Mouse (Mus musculus): ENCODE data around the gene Fancg. TPM values are rescaled to one million over a fixed set of nuclear protein-coding genes. Genes with fewer than 3 reads are reported as not detected.

Gene Fancg
- total and polyA plus RNA-seq, 3 experiments: 11.4 to 24.6 TPM; not detected in 1

DNA sequence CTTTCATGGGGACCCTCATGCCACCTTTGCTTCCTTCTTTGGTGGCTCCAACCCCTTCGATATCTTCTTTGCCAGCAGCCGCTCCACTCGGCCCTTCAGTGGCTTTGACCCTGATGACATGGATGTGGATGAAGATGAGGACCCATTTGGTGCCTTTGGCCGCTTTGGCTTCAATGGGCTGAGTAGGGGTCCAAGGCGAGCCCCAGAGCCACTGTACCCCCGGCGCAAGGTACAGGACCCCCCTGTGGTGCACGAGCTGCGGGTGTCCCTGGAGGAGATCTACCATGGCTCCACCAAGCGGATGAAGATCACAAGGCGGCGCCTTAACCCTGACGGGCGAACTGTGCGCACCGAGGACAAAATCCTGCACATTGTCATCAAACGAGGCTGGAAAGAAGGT is 53.7 kb downstream of the Fancg start:
- Histone ChIP-seq H3K79me2 (ENCODE audit: control insufficient read depth, insufficient read depth, low read length, poor library complexity) (no peaks in the 10 kb centered on the region), H3K27me3 (ENCODE audit: control insufficient read depth in 1 of 2, insufficient read depth in 2 of 2, low read length in 2 of 2) (no peaks in the 10 kb centered on the region), H3K27ac (ENCODE audit: control insufficient read depth, low read depth, low read length) (no peak overlapping the region), H3K36me3 (ENCODE audit: control insufficient read depth in 1 of 2, insufficient read depth in 2 of 2, low read length in 2 of 2) (peaks cover 0 to 4% of the 10 kb centered on the region in 2 experiments; a peak in 2 of 4 replicates), H3K9ac (ENCODE audit: control insufficient read depth, low read depth, low read length, poor library complexity, severe bottlenecking) (no peak overlapping the region), H3K4me3 (ENCODE audit: control insufficient read depth in 1 of 2, insufficient read depth in 1 of 2, low read depth in 2 of 2, low read length in 2 of 2) (no peak overlapping the region), H3K4me1 (ENCODE audit: control insufficient read depth in 1 of 2, insufficient read depth in 2 of 2, low read length in 2 of 2) (peaks cover 0 to 4% of the 10 kb centered on the region in 2 experiments; a peak in 1 of 4 replicates), H3K9me3 (replicated peaks; ENCODE audit: insufficient read depth, low read length) (no peaks in the 10 kb centered on the region)
- no peak for TF ChIP-seq BHLHE40 (IDR thresholded peaks at IDR 0.05; ENCODE audit: borderline replicate concordance, low read depth, low read length)
- TF ChIP-seq HCFC1 (IDR thresholded peaks at IDR 0.05; ENCODE audit: low read depth, low read length): no peak
- no peak for TF ChIP-seq ZNF384 (IDR thresholded peaks at IDR 0.05; ENCODE audit: low read depth, low read length)
- no peak for TF ChIP-seq EP300 (IDR thresholded peaks at IDR 0.05; ENCODE audit: low read depth in 1 of 2, low read length in 2 of 2)
- TF ChIP-seq KAT2A (conservative IDR thresholded peaks at IDR 0.05; ENCODE audit: low read depth, low read length): no peak
- no peak for TF ChIP-seq GABPA (IDR thresholded peaks at IDR 0.05; ENCODE audit: low read depth, low read length)
- TF ChIP-seq UBTF (IDR thresholded peaks at IDR 0.05; ENCODE audit: borderline replicate concordance, insufficient read depth, low read depth, low read length): no peak
- no peak for TF ChIP-seq TBP (IDR thresholded peaks at IDR 0.05; ENCODE audit: low read depth, low read length)
- TF ChIP-seq TAL1 (IDR thresholded peaks at IDR 0.05; ENCODE audit: low read length): no peak
- TF ChIP-seq ELF1 (IDR thresholded peaks at IDR 0.05; ENCODE audit: low read depth, low read length): no peak
- no peak for TF ChIP-seq TCF12 (IDR thresholded peaks at IDR 0.05; ENCODE audit: low read depth, low read length)
- TF ChIP-seq NRF1 (IDR thresholded peaks at IDR 0.05; ENCODE audit: insufficient read depth, low read depth, low read length, poor library complexity, severe bottlenecking): no peak
- no peak for DNase-seq (ENCODE audit: low read depth, low spot score)

GRCm38 (mm10) chr4:42955200-42955599 is 55.1 kb downstream of the Fancg start:
- Histone ChIP-seq H3K27ac (ENCODE audit: control insufficient read depth, low read depth, low read length) (no peak overlapping the region), H3K9me3 (replicated peaks; ENCODE audit: insufficient read depth, low read length) (no peaks in the 10 kb centered on the region), H3K9ac (ENCODE audit: control insufficient read depth, low read depth, low read length, poor library complexity, severe bottlenecking) (no peak overlapping the region), H3K27me3 (ENCODE audit: control insufficient read depth in 1 of 2, insufficient read depth in 2 of 2, low read length in 2 of 2) (no peaks in the 10 kb centered on the region), H3K4me3 (ENCODE audit: control insufficient read depth in 1 of 2, insufficient read depth in 1 of 2, low read depth in 2 of 2, low read length in 2 of 2) (no peak overlapping the region), H3K79me2 (ENCODE audit: control insufficient read depth, insufficient read depth, low read length, poor library complexity) (no peaks in the 10 kb centered on the region), H3K4me1 (ENCODE audit: control insufficient read depth in 1 of 2, insufficient read depth in 2 of 2, low read length in 2 of 2) (peaks cover 0 to 4% of the 10 kb centered on the region in 2 experiments; a peak in 2 of 4 replicates), H3K36me3 (ENCODE audit: control insufficient read depth in 1 of 2, insufficient read depth in 2 of 2, low read length in 2 of 2) (peaks cover 0 to 4% of the 10 kb centered on the region in 2 experiments; a peak in 2 of 4 replicates)
- TF ChIP-seq MYB (IDR thresholded peaks at IDR 0.05; ENCODE audit: low read depth, low read length): no peak
- TF ChIP-seq BHLHE40 (IDR thresholded peaks at IDR 0.05; ENCODE audit: borderline replicate concordance, low read depth, low read length): no peak
- TF ChIP-seq ZKSCAN1 (IDR thresholded peaks at IDR 0.05; ENCODE audit: low read depth, low read length): no peak
- no peak for TF ChIP-seq CTCF (IDR thresholded peaks at IDR 0.05 in 2 of 3, conservative IDR thresholded peaks at IDR 0.05 in 1 of 3; ENCODE audit: control insufficient read depth in 1 of 3, insufficient read depth in 1 of 3, low read depth in 2 of 3, low read length in 3 of 3, poor library complexity in 1 of 3, severe bottlenecking in 1 of 3)
- TF ChIP-seq TAL1 (IDR thresholded peaks at IDR 0.05; ENCODE audit: low read length): no peak
- TF ChIP-seq MAFK (IDR thresholded peaks at IDR 0.05; ENCODE audit: borderline replicate concordance, low read depth, low read length): no peak
- no peak for TF ChIP-seq USF2 (IDR thresholded peaks at IDR 0.05; ENCODE audit: borderline replicate concordance in 1 of 2, insufficient read depth in 1 of 2, low read depth in 1 of 2, low read length in 2 of 2)
- no peak for TF ChIP-seq SIN3A (IDR thresholded peaks at IDR 0.05; ENCODE audit: low read length)
- TF ChIP-seq UBTF (IDR thresholded peaks at IDR 0.05; ENCODE audit: borderline replicate concordance, insufficient read depth, low read depth, low read length): no peak
- no peak for TF ChIP-seq SMC3 (IDR thresholded peaks at IDR 0.05; ENCODE audit: low read depth, low read length)
- TF ChIP-seq ZMIZ1 (IDR thresholded peaks at IDR 0.05; ENCODE audit: low read depth, low read length): no peak
- TF ChIP-seq HCFC1 (IDR thresholded peaks at IDR 0.05; ENCODE audit: low read depth, low read length): no peak
- no peak for TF ChIP-seq NRF1 (IDR thresholded peaks at IDR 0.05; ENCODE audit: insufficient read depth, low read depth, low read length, poor library complexity, severe bottlenecking)
- no peak for TF ChIP-seq ZC3H11A (IDR thresholded peaks at IDR 0.05; ENCODE audit: low read depth, low read length)
- DNase-seq (ENCODE audit: low read depth, low spot score): no peak
